Mouse (Mus musculus): ENCODE measurements at regions not wholly inside any gene's neighbourhood (a gene's known extent, or its start where the extent isn't known, plus 50 kb on each side); places are given as distances from the start of the nearest gene placed in this dataset.

DNA sequence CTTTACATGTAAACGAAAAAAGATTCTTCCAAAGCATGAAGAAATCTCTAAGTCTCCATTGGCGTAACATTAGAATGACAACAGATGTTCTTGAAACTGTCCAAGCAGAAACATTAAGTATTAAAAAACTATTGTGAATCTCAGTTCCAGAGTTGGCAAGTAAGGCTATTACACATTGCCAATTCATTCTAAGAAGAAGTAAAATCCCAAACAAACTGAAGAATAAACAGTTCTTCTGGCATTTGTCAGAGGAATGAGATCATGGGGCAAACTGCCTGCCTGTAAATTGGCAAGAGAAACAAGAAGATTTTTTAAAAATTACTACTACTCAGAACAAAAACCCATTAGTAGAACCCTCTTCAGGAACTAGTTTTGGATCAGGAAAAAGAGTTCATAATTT is 680.1 kb downstream of the Nova1 start:
- DNase-seq, result no peak

DNA sequence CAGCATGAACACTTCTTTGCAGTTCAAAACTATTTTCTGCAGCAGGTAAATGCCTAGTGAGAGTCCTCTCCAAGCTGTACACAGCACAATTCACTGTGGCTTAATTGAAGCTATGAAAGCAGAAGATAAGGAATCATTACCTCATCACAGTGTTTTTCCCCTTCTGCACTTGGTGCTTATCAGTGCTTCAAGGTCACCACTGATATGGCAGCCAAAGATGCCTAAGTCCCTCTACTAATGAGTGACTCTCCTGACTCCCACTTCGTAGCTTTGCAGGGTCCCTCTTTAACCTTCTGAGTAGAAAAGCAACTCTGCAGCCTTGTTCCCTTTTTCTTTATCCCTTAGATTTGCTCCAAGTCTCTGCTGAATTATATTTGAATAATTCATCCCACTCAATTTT is 692.9 kb downstream of the Nova1 start:
- no peak for DNase-seq

DNA sequence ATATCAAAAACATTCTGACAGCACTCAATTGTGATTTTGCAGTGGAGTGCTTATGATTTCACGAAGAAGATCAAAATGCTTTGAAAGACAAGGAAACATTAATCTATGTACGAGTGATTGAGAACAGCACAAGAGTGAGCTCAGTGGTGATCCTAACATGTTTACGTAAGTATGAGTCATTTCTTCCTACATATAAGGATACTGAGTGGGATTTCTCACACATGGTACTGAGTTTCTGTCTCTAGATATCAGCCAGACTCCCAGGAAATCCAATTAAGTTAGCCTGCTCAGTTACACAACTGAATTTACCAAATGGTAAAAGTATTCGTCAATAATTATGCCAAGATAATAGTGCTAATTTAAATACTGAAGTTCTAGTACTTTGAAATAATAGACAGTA is 707.4 kb downstream of the Nova1 start:
- DNase-seq, result no peak

DNA sequence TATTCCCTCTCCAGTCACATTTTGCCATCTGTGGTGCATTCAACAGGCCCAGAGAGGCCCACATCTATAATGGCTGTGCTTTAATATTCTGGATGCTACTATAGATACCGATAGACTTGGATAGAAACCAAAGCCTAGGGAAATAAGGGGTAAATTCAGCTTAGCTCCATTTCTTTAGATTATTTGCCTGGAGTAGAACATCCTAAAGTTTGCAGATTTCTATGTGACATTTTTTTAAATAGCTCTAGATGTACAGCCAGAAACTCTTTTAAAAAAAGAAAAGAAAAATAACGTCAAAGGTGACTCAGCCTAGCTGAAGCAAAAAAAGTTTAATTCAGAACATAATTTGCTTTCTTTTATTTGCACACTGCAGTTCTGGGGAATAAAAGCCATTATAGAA is 735.4 kb downstream of the Nova1 start:
- no peak for DNase-seq

DNA sequence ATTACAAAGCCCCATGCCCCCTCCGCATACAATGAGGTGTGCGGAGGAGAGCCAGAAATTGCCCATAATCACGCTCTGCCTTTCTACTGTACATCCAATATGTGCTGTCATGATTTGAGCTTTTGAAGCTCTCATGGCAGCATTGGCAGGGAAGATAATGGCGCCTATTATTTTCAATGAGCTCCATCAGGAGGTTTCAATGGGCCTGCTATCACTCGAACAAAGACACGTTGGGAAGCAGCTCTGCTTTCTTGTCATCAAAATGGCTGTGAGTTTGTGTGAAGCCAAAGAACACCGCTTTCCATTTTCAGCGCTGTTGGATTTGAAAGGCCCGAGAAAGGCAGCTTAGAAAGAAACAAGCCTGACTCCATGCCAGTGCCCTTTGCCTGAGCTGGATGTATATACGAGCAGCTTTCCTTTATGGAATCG is 742.9 kb downstream of the Nova1 start:
- peak; percentile 8 for DNase-seq

DNA sequence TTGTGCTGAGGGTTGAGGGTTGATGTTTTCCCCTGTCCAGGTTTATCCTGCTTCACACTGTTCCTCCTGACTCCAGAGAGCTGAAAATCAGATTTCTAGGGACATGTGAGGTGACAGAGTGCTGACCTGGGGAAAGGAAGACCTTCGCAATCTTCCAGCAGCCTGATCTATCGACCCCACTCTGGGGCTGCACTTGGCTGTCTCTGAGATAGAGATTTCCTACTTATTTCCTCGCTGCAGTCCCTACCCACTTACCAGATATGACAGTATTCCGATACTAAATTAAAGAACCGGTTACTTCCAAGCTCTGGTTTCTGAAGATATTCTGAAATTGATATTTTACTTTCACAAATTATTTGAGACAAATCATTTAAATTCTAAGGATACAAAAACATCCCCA is 743.4 kb downstream of the Nova1 start:
- DNase-seq, result no peak

DNA sequence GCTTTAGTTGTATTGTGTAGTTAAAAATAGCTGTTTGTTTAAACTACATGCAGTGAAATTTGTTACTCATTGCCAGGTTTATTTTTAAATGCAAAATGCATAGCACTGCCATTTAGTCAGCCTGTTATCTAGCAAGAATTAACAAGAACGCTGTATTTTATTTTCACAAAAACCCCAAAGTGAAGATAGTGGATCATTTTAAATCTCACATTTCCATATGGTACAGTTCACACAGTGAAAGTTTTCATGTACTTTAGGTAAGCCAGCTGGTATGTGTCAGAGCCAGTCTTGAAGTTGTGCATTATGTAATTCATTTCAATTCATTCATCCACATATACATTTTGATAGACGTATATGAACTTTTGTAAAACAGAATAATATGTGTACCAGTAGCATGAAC is 751.8 kb downstream of the Nova1 start:
- no peak for DNase-seq

DNA sequence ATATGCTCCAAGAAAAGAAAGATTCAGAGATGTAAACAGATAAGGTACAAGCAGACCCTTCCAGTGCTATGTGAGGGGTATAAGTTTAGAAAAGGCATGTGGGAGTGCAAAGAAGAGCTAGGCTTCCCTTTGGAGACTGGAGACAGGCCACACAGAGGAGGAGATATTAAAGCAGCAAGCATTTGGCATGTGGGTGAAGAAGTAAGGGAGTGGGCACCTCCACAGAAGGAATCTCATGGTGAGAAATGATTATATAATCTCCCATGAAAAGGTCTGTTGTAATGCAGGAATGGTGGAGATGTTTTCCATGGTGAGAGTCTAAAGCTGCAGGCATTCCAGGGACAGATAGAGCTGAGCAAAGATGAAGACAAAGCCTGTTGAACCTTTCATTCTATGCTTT is 778.1 kb downstream of the Nova1 start:
- no peak for DNase-seq

DNA sequence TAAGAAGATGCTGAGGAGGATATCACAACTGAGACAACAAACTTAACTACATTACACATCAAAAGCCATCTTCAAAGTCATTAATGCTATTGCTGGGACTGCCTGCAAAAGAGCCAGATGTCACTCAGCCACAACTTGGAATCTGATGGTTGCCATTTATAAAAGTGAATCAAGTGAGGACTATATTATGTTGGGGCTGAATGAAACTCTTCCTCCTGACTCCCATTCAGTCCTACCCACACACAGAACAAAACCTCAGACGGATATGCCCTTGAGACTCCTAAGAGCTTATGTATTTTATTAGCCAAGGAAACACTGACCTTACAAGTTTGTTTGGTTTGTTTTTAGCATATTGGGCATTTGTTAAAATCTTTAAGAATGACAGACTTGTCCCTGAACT is 778.5 kb downstream of the Nova1 start:
- DNase-seq, result no peak

DNA sequence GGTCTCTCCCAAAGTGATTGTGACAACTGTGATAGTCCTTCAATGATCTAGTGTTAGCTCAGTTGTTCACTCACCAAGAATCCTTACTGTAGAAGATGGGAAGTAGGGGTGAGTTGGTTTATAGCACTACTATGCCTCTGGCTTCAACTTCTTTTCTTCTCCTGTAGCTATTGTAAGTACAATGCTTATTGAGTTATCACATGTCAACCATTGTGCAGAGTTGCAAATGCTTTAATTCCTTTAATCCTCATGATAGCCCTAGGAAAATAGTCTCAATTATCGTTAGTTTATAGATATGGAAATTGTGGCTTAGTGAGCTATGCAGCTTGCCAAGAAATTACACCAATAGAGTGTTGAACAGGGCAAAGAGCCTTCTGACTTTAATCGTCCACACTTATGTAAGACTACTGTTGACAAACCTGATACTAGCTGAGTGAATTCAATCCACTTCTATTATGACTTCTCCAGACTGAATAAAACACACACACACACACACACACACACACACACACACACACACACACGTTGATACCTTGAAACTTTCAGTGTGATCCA is 782.1 kb downstream of the Nova1 start:
- DNase-seq, result no peak

DNA sequence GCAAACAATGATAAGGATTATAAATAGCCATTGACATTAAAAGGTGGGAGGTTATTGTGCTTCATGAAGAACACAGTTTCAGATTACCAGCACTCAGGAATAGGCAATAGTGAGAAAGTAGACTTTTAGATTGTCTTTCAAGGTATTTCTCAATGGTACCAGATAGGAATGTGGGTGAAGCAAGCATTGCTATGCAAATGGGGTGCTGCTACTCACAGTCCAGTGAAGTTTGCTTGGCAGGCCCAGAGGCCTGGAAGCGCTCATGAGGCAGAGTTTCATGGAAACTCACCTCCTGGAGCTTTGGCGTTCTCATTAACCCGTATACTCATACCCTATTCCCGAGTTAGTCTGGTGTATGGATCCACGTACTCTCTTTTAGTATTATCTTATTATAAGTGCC is 793.5 kb downstream of the Nova1 start:
- DNase-seq, result no peak

DNA sequence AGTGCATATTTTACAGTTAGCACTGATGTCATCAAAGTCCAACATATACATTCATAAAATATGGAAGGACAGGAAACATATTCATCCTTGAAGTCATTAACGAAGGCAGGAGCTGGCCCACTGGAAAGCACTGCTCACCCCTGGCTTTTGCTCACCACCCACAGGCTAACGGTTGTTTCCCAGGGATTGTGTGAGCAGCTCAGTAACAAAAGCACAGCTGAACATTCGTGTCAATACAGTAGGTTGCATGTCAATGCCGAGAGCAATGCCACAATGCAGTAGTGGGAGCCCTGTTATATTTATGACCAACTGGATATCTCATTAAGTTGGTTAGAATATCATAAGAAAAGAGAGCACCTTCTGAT is 797.2 kb downstream of the Nova1 start:
- DNase-seq, result no peak

DNA sequence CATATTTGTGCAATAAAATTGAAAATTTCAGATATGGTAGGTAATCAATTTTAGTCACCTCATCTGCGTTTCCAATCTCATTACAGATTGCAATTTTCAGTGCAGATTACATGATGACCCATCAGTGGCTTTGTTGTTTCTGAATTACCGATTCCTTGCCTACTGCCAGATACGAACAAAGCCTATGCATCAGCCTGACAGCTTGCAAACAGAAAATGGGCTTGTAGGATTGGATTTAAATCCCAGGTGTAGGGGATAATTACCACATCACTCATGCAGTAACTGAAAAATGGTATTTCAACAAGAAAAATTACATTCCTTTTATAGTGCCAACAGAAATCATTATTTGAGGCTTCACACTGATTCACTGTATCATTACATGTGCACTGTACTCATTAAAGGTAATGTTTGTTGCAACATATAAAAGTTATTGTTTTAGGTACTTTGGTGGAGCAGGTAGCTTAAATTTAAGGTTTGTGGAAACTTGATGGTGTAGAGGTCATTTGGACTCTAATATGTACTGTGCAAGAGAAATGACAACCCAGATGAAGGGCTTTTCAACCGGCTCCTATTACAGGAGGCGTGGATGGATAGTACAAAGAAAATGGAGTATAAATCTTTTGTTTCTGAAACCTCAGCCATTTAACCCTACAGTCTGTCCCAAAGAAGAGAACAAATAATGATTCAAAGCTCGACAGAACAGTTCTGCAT is 797.7 kb downstream of the Nova1 start:
- no peak for DNase-seq

DNA sequence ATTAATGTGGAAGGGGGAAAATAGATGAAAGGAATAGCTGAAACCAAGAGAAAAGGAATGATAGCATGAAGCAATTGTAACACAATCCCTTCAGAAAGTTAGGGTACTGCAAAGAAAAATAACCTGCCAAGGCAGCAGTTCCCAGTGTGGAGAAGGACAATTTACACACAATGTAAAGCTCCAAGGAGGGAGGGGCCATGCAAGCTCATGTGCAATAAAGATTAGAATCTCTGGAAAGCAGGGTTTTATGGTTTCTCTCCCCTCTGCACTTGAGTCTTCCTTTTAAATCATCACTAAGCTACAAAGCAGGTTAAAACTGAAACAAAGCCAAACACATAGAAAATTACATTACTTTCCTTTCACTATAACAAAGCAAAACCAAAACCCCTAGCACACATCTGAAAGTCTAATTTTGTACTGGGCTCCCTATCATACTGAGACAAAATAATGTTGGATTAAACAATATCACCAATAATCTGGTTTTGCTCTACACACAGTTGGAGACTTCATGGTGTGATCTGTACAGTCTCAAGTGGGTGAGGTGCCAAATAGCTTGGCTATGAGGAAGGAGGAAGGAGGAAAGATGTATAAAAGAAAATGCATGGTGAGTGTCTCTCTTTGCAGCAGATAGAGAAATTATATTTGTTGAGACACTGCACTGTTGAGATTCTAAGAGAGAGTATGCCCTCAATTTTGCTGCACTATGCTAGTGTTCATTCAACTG is 840.9 kb downstream of the Nova1 start:
- DNase-seq, result no peak

DNA sequence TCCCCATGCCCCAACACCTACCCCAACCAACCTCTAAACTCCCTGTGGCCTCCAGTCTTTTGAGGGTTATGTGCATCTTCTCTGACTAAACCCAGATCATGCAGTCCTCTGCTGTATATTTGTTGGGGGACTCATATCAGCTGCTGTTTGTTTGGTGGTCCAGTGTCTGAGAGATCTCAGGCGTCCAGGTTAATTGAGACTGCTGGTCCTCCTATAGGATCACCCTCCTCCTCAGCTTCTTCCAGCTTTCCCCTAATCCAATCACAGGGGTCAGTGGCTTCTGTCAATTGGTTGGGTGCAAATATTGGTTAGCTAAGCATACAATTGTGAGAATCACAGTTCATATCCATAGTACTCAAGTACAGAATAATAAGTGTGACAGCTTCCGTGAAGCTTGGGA is 842.9 kb downstream of the Nova1 start:
- no peak for DNase-seq

DNA sequence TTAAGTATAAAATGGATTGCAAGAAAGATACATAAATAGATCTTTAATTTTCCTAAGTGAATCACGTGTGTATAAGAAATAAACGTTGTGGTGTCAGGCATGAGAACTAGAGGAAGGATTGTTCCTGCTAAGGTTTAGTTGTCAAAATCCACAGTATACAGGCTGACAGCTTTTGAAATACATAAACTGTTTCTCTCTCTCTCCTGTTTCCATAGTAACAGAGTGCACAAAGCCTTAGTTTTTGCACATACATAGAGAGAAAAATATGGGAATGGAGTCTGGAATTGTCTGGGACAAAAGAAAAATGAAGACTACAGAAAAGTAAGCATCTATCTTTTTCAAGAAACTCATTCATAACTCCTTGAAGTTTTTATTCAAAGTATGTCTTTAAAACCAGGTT is 848.3 kb downstream of the Nova1 start:
- no peak for DNase-seq

DNA sequence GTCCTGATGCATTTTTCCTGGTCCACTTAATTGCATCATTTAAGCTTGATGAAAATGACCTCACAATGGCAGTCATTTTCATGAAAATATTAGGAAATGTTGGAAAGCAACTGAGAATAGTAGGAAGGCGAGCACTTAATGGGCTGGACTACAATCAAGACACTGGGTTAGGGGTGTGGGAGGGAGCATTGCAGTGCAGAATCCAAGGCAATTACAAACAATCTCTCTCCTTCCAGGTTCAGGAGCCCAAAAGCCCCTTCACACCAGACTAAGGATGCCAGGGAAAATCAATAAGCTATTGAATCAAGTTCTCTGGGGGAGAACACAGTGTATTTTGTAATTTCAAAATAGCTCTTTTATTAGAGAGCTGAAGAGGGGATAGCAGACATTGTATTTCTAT is 848.8 kb downstream of the Nova1 start:
- no peak for DNase-seq

DNA sequence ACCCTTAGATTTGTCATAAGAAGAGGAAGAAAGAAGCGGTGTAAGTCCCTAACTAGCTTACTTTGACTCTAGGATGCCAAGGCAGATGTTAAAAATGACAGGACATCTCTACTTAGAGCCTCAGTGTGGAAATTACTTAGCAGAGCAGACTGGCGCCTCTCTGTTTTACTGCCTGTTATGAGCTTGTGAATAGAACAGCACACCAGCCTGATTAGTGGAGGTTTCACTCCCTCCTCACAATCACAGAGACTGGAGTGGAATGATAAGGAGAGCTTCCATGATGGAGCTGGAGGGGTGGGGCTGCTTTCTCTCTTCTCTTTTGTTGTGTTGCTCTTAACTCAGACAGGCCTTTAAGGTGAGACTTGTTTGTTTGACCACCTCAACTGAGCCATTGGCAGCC is 871.8 kb downstream of the Nova1 start:
- DNase-seq, result no peak

DNA sequence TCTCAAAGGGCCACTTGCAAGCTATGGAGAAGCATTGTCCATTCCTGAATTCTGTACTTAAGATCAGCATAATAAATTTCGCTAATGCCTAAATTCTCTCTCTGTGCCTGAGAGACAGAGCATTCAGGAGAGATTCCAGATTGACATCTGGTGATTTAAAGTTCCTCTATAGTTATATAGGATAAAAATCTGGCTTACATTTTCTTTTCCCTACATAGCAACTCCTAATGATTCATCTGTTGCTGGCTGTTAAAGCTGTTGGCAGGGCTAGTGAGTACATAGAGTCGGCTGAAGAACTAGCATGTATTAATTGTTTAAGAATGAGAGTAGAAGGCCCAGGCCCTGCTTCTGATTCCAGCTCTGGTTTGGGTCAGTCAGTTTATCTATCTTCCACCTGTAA is 870.0 kb upstream of the Stxbp6 start:
- DNase-seq, result no peak

DNA sequence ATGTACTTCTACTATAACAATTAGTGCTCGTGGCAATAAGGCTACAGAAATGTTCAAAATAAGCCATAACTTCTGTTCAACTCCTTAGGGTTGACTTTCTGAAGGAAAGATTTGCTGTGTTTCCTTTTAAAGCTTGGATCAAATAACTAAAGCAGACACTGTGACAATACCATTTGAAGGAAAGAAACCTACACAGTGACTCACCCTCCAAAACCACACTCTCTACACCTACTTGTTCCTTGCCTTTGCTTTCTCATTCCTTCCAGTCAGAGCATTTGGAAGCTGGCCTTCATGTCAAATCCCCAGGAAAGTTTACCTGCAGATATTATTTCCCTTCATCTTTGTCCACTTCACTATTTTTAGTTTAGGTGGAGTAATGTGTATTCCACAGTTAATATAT is 867.9 kb upstream of the Stxbp6 start:
- no peak for DNase-seq

DNA sequence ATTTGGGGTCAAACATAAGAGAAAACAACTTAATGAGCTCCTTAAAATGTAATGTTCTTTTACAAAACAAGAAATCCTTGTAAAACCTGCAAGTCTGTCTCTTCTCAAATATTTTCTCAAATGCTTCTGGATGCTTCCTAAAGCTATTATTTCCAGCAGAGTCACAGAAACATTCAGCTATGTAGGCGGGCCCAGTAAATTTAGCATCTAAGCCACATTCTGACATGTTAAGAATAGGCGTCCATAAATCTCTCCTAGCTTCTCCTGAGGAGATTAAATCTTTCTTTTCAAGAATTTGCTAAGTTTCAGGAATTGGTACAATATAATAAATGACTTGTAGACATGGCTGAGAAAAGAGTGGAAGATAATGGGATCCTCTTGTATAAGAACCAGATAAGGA is 858.9 kb upstream of the Stxbp6 start:
- DNase-seq, result no peak

DNA sequence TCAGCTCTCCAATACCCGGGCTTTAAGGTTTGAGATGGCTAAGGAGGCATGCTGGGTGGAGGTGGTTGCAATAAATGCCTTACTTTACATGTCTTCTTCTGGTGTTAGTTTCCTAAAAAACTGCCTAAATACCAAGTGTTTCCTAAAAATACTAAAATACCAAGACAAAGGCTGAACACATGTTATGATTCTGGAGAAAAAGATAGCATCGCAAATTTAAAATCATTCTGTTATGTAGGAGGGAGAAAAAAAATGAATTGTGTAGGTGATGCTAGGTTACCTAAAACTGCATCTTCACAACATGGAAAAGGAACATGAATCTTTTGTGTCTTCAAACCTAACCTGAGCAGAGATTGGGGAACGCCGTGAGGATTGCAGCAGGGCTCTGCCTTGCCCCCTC is 857.7 kb upstream of the Stxbp6 start:
- no peak for DNase-seq

DNA sequence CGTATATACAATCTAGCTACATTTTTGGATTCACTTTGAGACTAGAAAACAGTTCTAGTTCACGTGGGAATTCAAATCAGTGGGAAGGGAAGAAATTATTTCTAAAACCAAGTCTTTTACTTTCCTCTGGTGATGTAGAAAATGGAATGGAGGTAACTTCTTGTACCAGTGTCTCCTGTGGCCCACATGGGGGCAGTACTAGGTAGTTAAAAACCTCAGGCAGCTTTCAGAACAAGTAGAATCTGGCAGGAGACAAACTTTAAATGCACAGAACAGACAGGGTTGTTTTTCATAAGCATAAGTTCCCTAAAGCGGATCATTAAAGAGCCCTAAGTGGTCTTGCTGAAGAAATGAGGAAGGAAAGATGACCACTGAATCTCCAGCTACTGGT is 855.2 kb upstream of the Stxbp6 start:
- DNase-seq, result peak; percentile 45

DNA sequence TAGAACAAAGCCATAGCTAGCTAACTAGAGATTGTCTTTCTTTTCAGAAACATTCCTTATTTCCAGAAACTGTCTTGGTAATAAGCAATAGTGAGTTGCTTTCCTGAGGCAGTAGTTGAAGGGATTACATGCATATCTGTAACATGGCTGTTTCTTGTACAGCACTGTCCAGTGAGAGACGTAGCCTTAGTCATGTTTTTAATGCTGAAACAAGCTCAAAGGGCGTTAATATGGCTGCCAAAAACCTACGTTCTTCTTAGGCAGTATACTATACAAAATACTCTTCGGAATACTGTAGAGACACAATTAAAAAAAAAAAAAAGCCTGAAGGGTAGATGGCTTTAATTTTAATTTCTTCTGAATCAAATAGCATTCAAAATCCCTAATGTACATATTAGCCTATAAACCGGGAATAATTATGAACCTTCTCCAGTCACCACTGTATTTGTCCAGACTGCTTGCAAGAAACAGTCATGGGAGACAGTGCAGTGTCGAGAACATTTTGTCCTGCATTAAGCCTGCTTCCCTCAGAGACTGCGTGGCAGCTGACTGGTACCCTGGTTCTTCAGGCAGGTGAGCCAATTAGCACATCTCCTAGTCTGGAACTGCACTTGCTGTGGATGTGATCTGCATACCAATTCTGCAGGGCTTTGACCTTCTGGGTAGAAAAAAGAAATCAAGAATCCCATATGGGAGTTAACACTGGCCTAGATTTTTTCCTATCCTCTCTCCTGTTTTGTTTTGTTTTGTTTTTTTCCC is 854.7 kb upstream of the Stxbp6 start:
- DNase-seq, result peak; percentile 6
